Mouse (Mus musculus) cerebellum, postnatal 36 days (tissue): Measurements from ENCODE around the gene Krba1.

ENCODE experiments used
- DNase-seq, 2 experiments: peaks; one replicate each; pipeline ENCODE4 v3.0.0; 2021 to 2022; ENCODE audit warnings: mixed read lengths in 2 of 2

The Krba1 gene

GRCm38 (mm10) chr6:48395105-48396007 lies at the start of gene Krba1:
Gene Krba1 (plus strand): TSS chr6:48395586.
- DNase-seq, result peak; percentile 92 to 96

- DNase-seq, result no peak
Observed at GRCm38 (mm10) chr6:48358897-48359296, 36.5 kb upstream of the Krba1 start.

- DNase-seq, result peak; percentile 3 to 9
Observed at GRCm38 (mm10) chr6:48366322-48366996, 28.9 kb upstream of the Krba1 start.

- no peak for DNase-seq
Observed at GRCm38 (mm10) chr6:48388221-48388620, 7.2 kb upstream of the Krba1 start.

- peak in 1 of 2 experiments; percentile 1 for DNase-seq
Observed at GRCm38 (mm10) chr6:48393811-48394210, 1.6 kb upstream of the Krba1 start.

GRCm38 (mm10) chr6:48396008-48396595 lies 716 bp downstream of the Krba1 start:
- peak in 1 of 2 experiments; percentile 47 for DNase-seq

GRCm38 (mm10) chr6:48396686-48397085 lies 1.3 kb downstream of the Krba1 start:
- peak in 1 of 2 experiments; percentile 21 for DNase-seq

- DNase-seq, result peak; percentile 69 to 74
Observed at GRCm38 (mm10) chr6:48397336-48397735, 1.9 kb downstream of the Krba1 start.

GRCm38 (mm10) chr6:48399906-48400305 lies 4.5 kb downstream of the Krba1 start:
- DNase-seq, result peak in 1 of 2 experiments; percentile 11

GRCm38 (mm10) chr6:48404071-48404470 lies 8.7 kb downstream of the Krba1 start:
- DNase-seq, result no peak

GRCm38 (mm10) chr6:48409726-48410343 lies 14.4 kb downstream of the Krba1 start:
- DNase-seq, result no peak

- DNase-seq, result peak in 1 of 2 experiments; percentile 3
Observed at GRCm38 (mm10) chr6:48410551-48410950, 15.2 kb downstream of the Krba1 start.

GRCm38 (mm10) chr6:48411193-48412092 lies 16.1 kb downstream of the Krba1 start:
- peak in 1 of 2 experiments; percentile 42 for DNase-seq

- DNase-seq, result no peak
Observed at GRCm38 (mm10) chr6:48412147-48412546, 16.8 kb downstream of the Krba1 start.

- no peak for DNase-seq
Observed at GRCm38 (mm10) chr6:48412662-48413061, 17.3 kb downstream of the Krba1 start.

GRCm38 (mm10) chr6:48413081-48413480 lies 17.7 kb downstream of the Krba1 start:
- no peak for DNase-seq

- no peak for DNase-seq
Observed at GRCm38 (mm10) chr6:48414886-48415285, 19.5 kb downstream of the Krba1 start.

GRCm38 (mm10) chr6:48415636-48416035 lies 20.2 kb downstream of the Krba1 start:
- peak in 1 of 2 experiments; percentile 3 for DNase-seq

GRCm38 (mm10) chr6:48416486-48416885 lies 21.1 kb downstream of the Krba1 start:
- DNase-seq, result no peak

GRCm38 (mm10) chr6:48420647-48421046 lies 25.3 kb downstream of the Krba1 start:
- DNase-seq, result no peak

- DNase-seq, result peak; percentile 69 to 73
Observed at GRCm38 (mm10) chr6:48423336-48423735, 27.9 kb downstream of the Krba1 start.

GRCm38 (mm10) chr6:48424074-48424473 lies 28.7 kb downstream of the Krba1 start:
- DNase-seq, result peak in 1 of 2 experiments; percentile 39
